Mouse (Mus musculus) erythroblast, embryonic 14.5 days (primary cell): ENCODE measurements at regions not wholly inside any gene's neighbourhood (a gene's known extent, or its start where the extent isn't known, plus 50 kb on each side); places are given as distances from the start of the nearest gene placed in this dataset.

ENCODE experiments used
- GATA1 ChIP-seq: IDR thresholded peaks from 2 replicates; pipeline ENCODE4 v1.6.1; 2012; ENCODE audit warnings: low read length, inconsistent platforms, mixed read lengths
- TAL1 ChIP-seq: IDR thresholded peaks from 3 replicates; pipeline ENCODE4 v1.6.1; 2012; ENCODE audit warnings: low read length, inconsistent platforms, mixed read lengths

GRCm38 (mm10) chr7:128998759-128999158 lies 254.0 kb downstream of the Sec23ip start:
- TF ChIP-seq GATA1 (no peak), TAL1 (no peak)
